Comparison of ENCODE assay signal across 10 mouse cellular contexts in genomic region chr17:71102571-71103551, GRCm38 (mm10).
DNase-seq lines count a peak whose midpoint lies in the region; ATAC-seq lines count a peak whose summit lies in the region.
"Had no signal": no experiment of that assay in that cellular context is flagged by ENCODE, and none has a peak within 500 bp of the region (broad histone marks: within the 10 kb centered on the region; RNA-seq: fewer than 3 reads in every experiment).

No protein-coding gene starts in this region.

- peaks cover 17% of the 10 kb centered on the region for H3K4me1 ChIP-seq in heart, embryonic 15.5 days (replicated peaks)
- H3K4me1 ChIP-seq in hindbrain, embryonic 13.5 days (replicated peaks), result peaks cover 5% of the 10 kb centered on the region; the same call in 1 of the 2 replicates

- H3K4me3 ChIP-seq in heart, embryonic 15.5 days, result no peak overlapping the region
- no peak overlapping the region for H3K4me3 ChIP-seq in hindbrain, embryonic 13.5 days

- whole genome bisulfite sequencing in heart, embryonic 15.5 days, result 19% methylated on average over 17 of the region's 17 CpGs
- 63% methylated on average over 17 of the region's 17 CpGs for WGBS in hindbrain, embryonic 13.5 days

- H3K36me3 ChIP-seq in heart, embryonic 15.5 days, result peaks cover 43% of the 10 kb centered on the region
- H3K36me3 ChIP-seq in hindbrain, embryonic 13.5 days, result no peaks in the 10 kb centered on the region

- H3K27me3 ChIP-seq in heart, embryonic 15.5 days, result no peaks in the 10 kb centered on the region
- H3K27me3 ChIP-seq in hindbrain, embryonic 13.5 days, result no peaks in the 10 kb centered on the region
- H3K27me3 ChIP-seq: CH12.LX had no signal

- no peaks in the 10 kb centered on the region for H3K9me3 ChIP-seq in heart, embryonic 15.5 days (replicated peaks)
- H3K9me3 ChIP-seq in hindbrain, embryonic 13.5 days, result no peaks in the 10 kb centered on the region

- DNase-seq in gastrocnemius, postnatal 10 days, result peak; percentile 20
- DNase-seq in gastrocnemius, postnatal 4 days (ENCODE audit: low spot score in 2 of 2), result no peak
- DNase-seq in NIH3T3 (ENCODE audit: low read depth), result peak; percentile 82
- DNase-seq in lung, postnatal 10 days, result peak; percentile 71
- DNase-seq in thymus, postnatal 25 days, result no peak
- DNase-seq in thymus, postnatal 4 days, result no peak
- DNase-seq: cerebellum, adult 18-20 months had no signal

- no peak overlapping the region for H3K9ac ChIP-seq in heart, embryonic 15.5 days
- H3K9ac ChIP-seq in hindbrain, embryonic 13.5 days, result no peak overlapping the region

- H3K4me2 ChIP-seq in heart, embryonic 15.5 days, result no peak overlapping the region
- H3K4me2 ChIP-seq in hindbrain, embryonic 13.5 days, result no peak overlapping the region

- H3K27ac ChIP-seq in heart, embryonic 15.5 days, result peak overlapping the region; percentile 68
- no peak overlapping the region for H3K27ac ChIP-seq in hindbrain, embryonic 13.5 days

- ATAC-seq in heart, embryonic 15.5 days (replicated peaks; ENCODE audit: insufficient number of reproducible peaks, insufficient read depth, low FRiP score, low read depth), result peak; percentile 71
- ATAC-seq in hindbrain, embryonic 13.5 days (ENCODE audit: low FRiP score), result no peak

Comparison
In these comparisons a context has a peak if more than half of its experiments do, and no peak if none do; other contexts are left out.
1. DNase-seq: peak in gastrocnemius, postnatal 10 days (single experiment), NIH3T3 (single experiment) and lung, postnatal 10 days (single experiment); none in gastrocnemius, postnatal 4 days (0 of 2), thymus, postnatal 25 days (single experiment) and thymus, postnatal 4 days (single experiment).